Mouse (Mus musculus) megakaryocyte, embryonic 14.5 days (primary cell): ENCODE results near the gene Ppie.

Source experiments
- FLI1 ChIP-seq: IDR thresholded peaks from 2 replicates; pipeline ENCODE4 v1.6.1; 2012; ENCODE audit warnings: low read length, inconsistent platforms, mixed read lengths
- GATA1 ChIP-seq: IDR thresholded peaks from 3 replicates; pipeline ENCODE4 v1.6.1; 2012; ENCODE audit warnings: mixed read lengths, low read length, inconsistent platforms, borderline replicate concordance

DNA sequence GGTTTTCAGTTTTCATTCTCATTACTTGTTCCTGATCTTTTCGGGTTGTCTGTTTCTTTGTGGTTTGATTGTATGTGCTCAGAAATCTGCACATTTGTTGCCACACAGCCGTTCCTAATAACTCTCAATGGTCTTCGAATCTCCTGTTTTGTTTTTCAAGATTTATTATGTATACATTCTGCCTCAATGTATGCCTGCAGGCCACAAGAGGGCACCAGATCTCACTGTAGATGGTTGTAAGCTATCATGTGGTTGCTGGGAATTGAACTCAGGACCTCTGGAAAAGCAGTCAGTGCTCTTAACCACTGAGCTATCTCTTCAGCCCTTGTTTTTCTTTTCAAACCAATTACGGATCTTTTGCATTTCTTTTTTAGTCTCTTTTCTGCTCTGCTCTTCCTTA is 53.4 kb downstream of the Ppie start:
- TF ChIP-seq GATA1 (no peak), FLI1 (no peak)
